Mouse (Mus musculus): ENCODE results near the gene Zfp185.
"Not testable (repeated sequence)": the region's sequence is repeated elsewhere in the genome, so short reads cannot be mapped to it uniquely, and the experiment has no call there.

Gene Zfp185

GRCm38 (mm10) chrX:73063512-73064414, 76.6 kb downstream of the Zfp185 start:
- no peak for DNase-seq

GRCm38 (mm10) chrX:73064415-73064793, 77.3 kb downstream of the Zfp185 start, which contains the start of gene Pnma3:
Gene Pnma3 (plus strand): TSS chrX:73064787.
- no peak for DNase-seq

GRCm38 (mm10) chrX:73066765-73067312, 79.7 kb downstream of the Zfp185 start:
- not testable (repeated sequence) for DNase-seq

Data from thymus, postnatal 36 days (tissue).